Comparison of ENCODE assay signal across 29 mouse cellular contexts in the genomic region with DNA sequence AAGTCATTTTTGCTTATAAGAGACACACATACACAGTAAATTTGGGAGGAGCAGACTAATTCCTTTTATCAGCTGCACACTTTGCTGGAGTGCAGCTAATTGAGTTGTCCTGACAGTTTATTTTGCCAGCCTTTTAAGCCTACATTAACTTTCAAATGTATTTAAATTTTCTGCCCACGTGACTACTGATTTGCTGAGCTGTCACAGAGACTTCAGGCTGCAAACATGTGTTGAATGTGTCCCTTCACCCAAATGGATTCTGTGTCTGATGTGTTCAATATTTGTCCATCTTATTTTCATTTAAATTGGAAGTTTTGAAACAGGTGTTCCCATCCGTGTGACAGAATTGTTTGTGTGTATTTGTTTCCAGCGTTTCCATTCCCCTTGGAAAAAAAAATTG. TPM values are rescaled to one million over a fixed set of nuclear protein-coding genes. Genes with fewer than 3 reads are reported as not detected.
A peak's percentile ranks its signal among the peaks of the same experiment; 100 is the strongest.
DNase-seq lines count a peak whose midpoint lies in the region; ATAC-seq and TF ChIP-seq lines count a peak whose summit lies in the region.
"Had no signal": no experiment of that assay in that cellular context is flagged by ENCODE, and none has a peak within 500 bp of the region (broad histone marks: within the 10 kb centered on the region; RNA-seq: fewer than 3 reads in every experiment).

No protein-coding gene starts in this region.

- H3K4me2 ChIP-seq in forebrain, embryonic 13.5 days, result no peak overlapping the region
- H3K4me2 ChIP-seq in forebrain, embryonic 12.5 days, result no peak overlapping the region
- H3K4me2 ChIP-seq in hindbrain, postnatal 0 days (ENCODE audit: low read depth, low read length), result no peak overlapping the region
- H3K4me2 ChIP-seq in hindbrain, embryonic 14.5 days (replicated peaks), result no peak overlapping the region
- H3K4me2 ChIP-seq in forebrain, embryonic 16.5 days (ENCODE audit: low read length), result no peak overlapping the region
- H3K4me2 ChIP-seq: embryonic facial prominence, embryonic 13.5 days; heart, embryonic 12.5 days; heart, embryonic 15.5 days; hindbrain, embryonic 13.5 days; intestine, embryonic 15.5 days had no signal

- H3K79me2 ChIP-seq in C2C12 (ENCODE audit: control insufficient read depth, insufficient read depth), result no peaks in the 10 kb centered on the region

- ATAC-seq in forebrain, embryonic 13.5 days, result peak; percentile 65; the same call in 1 of the 2 replicates
- no peak for ATAC-seq in forebrain, embryonic 12.5 days (ENCODE audit: low FRiP score)
- ATAC-seq in hindbrain, postnatal 0 days, result no peak
- no peak for ATAC-seq in hindbrain, embryonic 14.5 days (ENCODE audit: low FRiP score)
- peak; percentile 81 for ATAC-seq in forebrain, embryonic 16.5 days
- no peak for ATAC-seq in frontal cortex, adult (ENCODE audit: low TSS enrichment)
- ATAC-seq: intestine, embryonic 15.5 days had no signal

- no peak overlapping the region for H3K4me3 ChIP-seq in forebrain, embryonic 13.5 days
- H3K4me3 ChIP-seq in forebrain, embryonic 12.5 days (replicated peaks), result no peak overlapping the region
- no peak overlapping the region for H3K4me3 ChIP-seq in hindbrain, postnatal 0 days (ENCODE audit: low read length)
- H3K4me3 ChIP-seq in hindbrain, embryonic 14.5 days (replicated peaks; ENCODE audit: low read length), result no peak overlapping the region
- no peak overlapping the region for H3K4me3 ChIP-seq in C2C12 (ENCODE audit: insufficient read depth, poor library complexity, severe bottlenecking)
- no peak overlapping the region for H3K4me3 ChIP-seq in forebrain, embryonic 16.5 days (replicated peaks; ENCODE audit: low read length)
- H3K4me3 ChIP-seq: embryonic facial prominence, embryonic 10.5 days; embryonic facial prominence, embryonic 13.5 days; erythroblast, embryonic 14.5 days; heart, embryonic 12.5 days; heart, embryonic 15.5 days; hindbrain, embryonic 10.5 days; hindbrain, embryonic 13.5 days; intestine, embryonic 15.5 days had no signal

- H3K27me3 ChIP-seq in forebrain, embryonic 13.5 days, result no peaks in the 10 kb centered on the region
- no peaks in the 10 kb centered on the region for H3K27me3 ChIP-seq in forebrain, embryonic 12.5 days
- no peaks in the 10 kb centered on the region for H3K27me3 ChIP-seq in hindbrain, postnatal 0 days (ENCODE audit: insufficient read depth, low read length)
- no peaks in the 10 kb centered on the region for H3K27me3 ChIP-seq in hindbrain, embryonic 14.5 days (ENCODE audit: control insufficient read depth, insufficient read depth, low read length)
- no peaks in the 10 kb centered on the region for H3K27me3 ChIP-seq in C2C12 (ENCODE audit: control insufficient read depth, insufficient read depth, insufficient read length)
- H3K27me3 ChIP-seq in forebrain, embryonic 16.5 days (replicated peaks; ENCODE audit: control insufficient read depth, insufficient read depth, low read length), result no peaks in the 10 kb centered on the region
- H3K27me3 ChIP-seq: CH12.LX; embryonic facial prominence, embryonic 13.5 days; heart, embryonic 12.5 days; heart, embryonic 15.5 days; hindbrain, embryonic 13.5 days; intestine, embryonic 15.5 days had no signal

- H3K4me1 ChIP-seq in forebrain, embryonic 13.5 days, result no peaks in the 10 kb centered on the region
- H3K4me1 ChIP-seq in forebrain, embryonic 12.5 days, result no peaks in the 10 kb centered on the region
- no peaks in the 10 kb centered on the region for H3K4me1 ChIP-seq in hindbrain, postnatal 0 days (ENCODE audit: insufficient read depth, low read length)
- no peaks in the 10 kb centered on the region for H3K4me1 ChIP-seq in hindbrain, embryonic 14.5 days (replicated peaks; ENCODE audit: control insufficient read depth, insufficient read depth, low read length)
- H3K4me1 ChIP-seq in forebrain, embryonic 16.5 days (replicated peaks; ENCODE audit: control insufficient read depth, insufficient read depth, low read length), result peaks cover 13% of the 10 kb centered on the region
- H3K4me1 ChIP-seq: embryonic facial prominence, embryonic 10.5 days; embryonic facial prominence, embryonic 13.5 days; heart, embryonic 12.5 days; heart, embryonic 15.5 days; intestine, embryonic 15.5 days had no signal

- H3K36me3 ChIP-seq in forebrain, embryonic 13.5 days (ENCODE audit: poor library complexity, severe bottlenecking), result no peaks in the 10 kb centered on the region
- no peaks in the 10 kb centered on the region for H3K36me3 ChIP-seq in forebrain, embryonic 12.5 days (replicated peaks)
- H3K36me3 ChIP-seq in hindbrain, postnatal 0 days (ENCODE audit: insufficient read depth, low read length), result no peaks in the 10 kb centered on the region
- no peaks in the 10 kb centered on the region for H3K36me3 ChIP-seq in hindbrain, embryonic 14.5 days (replicated peaks; ENCODE audit: control insufficient read depth, insufficient read depth)
- no peaks in the 10 kb centered on the region for H3K36me3 ChIP-seq in C2C12 (ENCODE audit: control insufficient read depth, insufficient read depth)
- no peaks in the 10 kb centered on the region for H3K36me3 ChIP-seq in forebrain, embryonic 16.5 days (ENCODE audit: control insufficient read depth, insufficient read depth)
- H3K36me3 ChIP-seq: embryonic facial prominence, embryonic 10.5 days; embryonic facial prominence, embryonic 13.5 days; G1E; heart, embryonic 12.5 days; heart, embryonic 15.5 days; hindbrain, embryonic 10.5 days; hindbrain, embryonic 13.5 days; intestine, embryonic 15.5 days had no signal

- no peak overlapping the region for H3K9ac ChIP-seq in forebrain, embryonic 13.5 days
- H3K9ac ChIP-seq in forebrain, embryonic 12.5 days, result no peak overlapping the region
- H3K9ac ChIP-seq in hindbrain, postnatal 0 days (replicated peaks; ENCODE audit: low read length), result no peak overlapping the region
- no peak overlapping the region for H3K9ac ChIP-seq in hindbrain, embryonic 14.5 days
- H3K9ac ChIP-seq in forebrain, embryonic 16.5 days (replicated peaks; ENCODE audit: low read depth, low read length), result no peak overlapping the region
- H3K9ac ChIP-seq: embryonic facial prominence, embryonic 13.5 days; heart, embryonic 12.5 days; heart, embryonic 15.5 days; hindbrain, embryonic 13.5 days; intestine, embryonic 15.5 days had no signal

- no peak overlapping the region for H3ac ChIP-seq in C2C12 (ENCODE audit: control insufficient read depth, insufficient read length, low read depth)

- no peaks in the 10 kb centered on the region for H3K79me3 ChIP-seq in C2C12 (ENCODE audit: low read depth)

- no peak overlapping the region for H3K27ac ChIP-seq in forebrain, embryonic 13.5 days
- H3K27ac ChIP-seq in forebrain, embryonic 12.5 days, result no peak overlapping the region
- 0 out of 2 replicates have a peak overlapping the region, but pooled peaks have one; percentile 74 for H3K27ac ChIP-seq in hindbrain, postnatal 0 days
- H3K27ac ChIP-seq in hindbrain, embryonic 14.5 days, result no peak overlapping the region
- no peak overlapping the region for H3K27ac ChIP-seq in forebrain, embryonic 16.5 days (ENCODE audit: low read length)
- H3K27ac ChIP-seq: embryonic facial prominence, embryonic 10.5 days; embryonic facial prominence, embryonic 13.5 days; heart, embryonic 15.5 days; hindbrain, embryonic 10.5 days; intestine, embryonic 15.5 days had no signal

- no peak for TF ChIP-seq CTCF in hindbrain, postnatal 0 days (IDR thresholded peaks at IDR 0.05; ENCODE audit: low read depth)
- no peak for TF ChIP-seq CTCF in C2C12 (IDR thresholded peaks at IDR 0.05; ENCODE audit: control insufficient read depth, insufficient read depth, insufficient read length)

- WGBS in forebrain, embryonic 13.5 days, result 65% methylated on average over 3 of the region's 3 CpGs
- WGBS in forebrain, embryonic 12.5 days, result 68% methylated on average over 3 of the region's 3 CpGs
- WGBS in hindbrain, postnatal 0 days, result 63% methylated on average over 3 of the region's 3 CpGs
- WGBS in hindbrain, embryonic 14.5 days, result 62% methylated on average over 3 of the region's 3 CpGs
- 42% methylated on average over 3 of the region's 3 CpGs for WGBS in forebrain, embryonic 16.5 days

- no peaks in the 10 kb centered on the region for H3K9me3 ChIP-seq in forebrain, embryonic 13.5 days (replicated peaks)
- H3K9me3 ChIP-seq in forebrain, embryonic 12.5 days, result no peaks in the 10 kb centered on the region
- no peaks in the 10 kb centered on the region for H3K9me3 ChIP-seq in hindbrain, postnatal 0 days (ENCODE audit: low read length)
- no peaks in the 10 kb centered on the region for H3K9me3 ChIP-seq in hindbrain, embryonic 14.5 days (ENCODE audit: control insufficient read depth, low read length)
- H3K9me3 ChIP-seq in forebrain, embryonic 16.5 days (ENCODE audit: control insufficient read depth, low read length), result no peaks in the 10 kb centered on the region
- H3K9me3 ChIP-seq: embryonic facial prominence, embryonic 10.5 days; embryonic facial prominence, embryonic 13.5 days; G1E; heart, embryonic 12.5 days; heart, embryonic 15.5 days; hindbrain, embryonic 10.5 days; hindbrain, embryonic 13.5 days; intestine, embryonic 15.5 days had no signal

- no peak for DNase-seq in hindbrain, postnatal 0 days (ENCODE audit: low spot score)
- no peak for DNase-seq in hindbrain, embryonic 14.5 days (ENCODE audit: low spot score)
- DNase-seq in embryo, embryonic 11 days, result no peak
- DNase-seq: adrenal gland, adult 2 months; adrenal gland, postnatal 14 days; cerebellum, adult 11-12 months; cerebellum, adult 9-11 months; cerebellum, postnatal 25 days; gastrocnemius, postnatal 25 days; heart, adult 18-20 months; heart, postnatal 10 days; heart, postnatal 36 days; kidney, adult 11 months; kidney, adult 8-10 months had no signal

TF ChIP-seq in C2C12, 6 proteins besides CTCF, POLR2A, EP300 and RAD21:
- TF ChIP-seq USF1 (IDR thresholded peaks at IDR 0.05; ENCODE audit: low read depth), result peak; percentile 9
- no peak for TF ChIP-seq MYOG (IDR thresholded peaks at IDR 0.05; ENCODE audit: control insufficient read depth, extremely low read depth, insufficient read length)

RNA-seq across cellular contexts. Expression of gene Rpe, which starts 8.9 kb away (rescaled TPM):
- 47.5 and 47.8 TPM in 2 replicates for polyA plus RNA-seq in forebrain, embryonic 13.5 days (2015; fragmentation: Nextera tagmentation; extraction: Ambion mirVana)
- 54.6 and 56.6 TPM in 2 replicates for polyA plus RNA-seq in forebrain, embryonic 12.5 days (2016; fragmentation: Nextera tagmentation; extraction: Ambion mirVana)
- total RNA-seq in hindbrain, postnatal 0 days (2014; rRNA removed), result 42.7 and 43.0 TPM in 2 replicates
- polyA plus RNA-seq in hindbrain, postnatal 0 days (2015; fragmentation: Nextera tagmentation; extraction: Ambion mirVana), result 25.9 and 28.1 TPM in 2 replicates
- 41.0 and 47.4 TPM in 2 replicates for polyA plus RNA-seq in hindbrain, embryonic 14.5 days (2014; fragmentation: Nextera tagmentation; extraction: Ambion mirVana)
- polyA plus RNA-seq in C2C12 (2012; fragmentation: generic; extraction: Trizol), result 8.2 TPM
- polyA plus RNA-seq in forebrain, embryonic 16.5 days (2015; fragmentation: Nextera tagmentation; extraction: Ambion mirVana), result 39.4 and 43.8 TPM in 2 replicates

Comparison
In these comparisons a context has a peak if more than half of its experiments do, and no peak if none do; other contexts are left out.
1. ATAC-seq: peak in forebrain, embryonic 13.5 days (single experiment) and forebrain, embryonic 16.5 days (single experiment); none in forebrain, embryonic 12.5 days (single experiment), hindbrain, postnatal 0 days (single experiment), hindbrain, embryonic 14.5 days (single experiment) and frontal cortex, adult (single experiment).